Mouse (Mus musculus): ENCODE measurements at regions not wholly inside any gene's neighbourhood (a gene's known extent, or its start where the extent isn't known, plus 50 kb on each side); places are given as distances from the start of the nearest gene placed in this dataset.

DNA sequence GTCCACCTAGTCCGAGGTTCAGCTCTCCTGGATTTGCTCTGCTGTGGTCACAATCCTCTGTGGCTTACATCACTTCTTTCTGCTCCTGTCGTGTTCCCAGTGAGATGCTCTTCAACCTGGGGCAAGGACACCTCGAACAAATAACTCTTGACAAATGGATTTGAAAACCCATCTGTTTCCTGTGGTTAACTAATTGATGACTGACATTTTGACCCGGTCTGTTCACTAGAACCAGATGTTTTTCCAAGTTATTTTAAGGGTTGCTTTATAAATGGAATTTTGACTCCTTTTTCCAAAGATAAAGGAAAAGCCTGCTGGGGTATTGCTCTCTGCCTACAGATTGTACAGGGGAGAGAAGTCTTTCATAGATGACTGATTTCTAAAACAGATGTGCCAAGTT is 326.4 kb downstream of the Vps13c start:
- Histone ChIP-seq H3K36me3 (ENCODE audit: insufficient read depth, low read length) (no peaks in the 10 kb centered on the region), H3K27me3 (ENCODE audit: insufficient read depth, low read length) (no peaks in the 10 kb centered on the region), H3K27ac (no peak overlapping the region), H3K9me3 (replicated peaks; ENCODE audit: low read length) (no peaks in the 10 kb centered on the region), H3K4me2 (ENCODE audit: low read length) (no peak overlapping the region), H3K4me3 (replicated peaks; ENCODE audit: low read depth, low read length) (no peak overlapping the region), H3K4me1 (replicated peaks; ENCODE audit: insufficient read depth, low read length) (no peaks in the 10 kb centered on the region), H3K9ac (ENCODE audit: low read depth, low read length) (no peak overlapping the region)
- TF ChIP-seq CTCF (IDR thresholded peaks at IDR 0.05; ENCODE audit: low read depth), result no peak
- 33% methylated on average over 4 of the region's 4 CpGs for WGBS
- ATAC-seq (replicated peaks; ENCODE audit: low FRiP score, low read depth) (no peak), DNase-seq (ENCODE audit: low spot score) (no peak)

DNA sequence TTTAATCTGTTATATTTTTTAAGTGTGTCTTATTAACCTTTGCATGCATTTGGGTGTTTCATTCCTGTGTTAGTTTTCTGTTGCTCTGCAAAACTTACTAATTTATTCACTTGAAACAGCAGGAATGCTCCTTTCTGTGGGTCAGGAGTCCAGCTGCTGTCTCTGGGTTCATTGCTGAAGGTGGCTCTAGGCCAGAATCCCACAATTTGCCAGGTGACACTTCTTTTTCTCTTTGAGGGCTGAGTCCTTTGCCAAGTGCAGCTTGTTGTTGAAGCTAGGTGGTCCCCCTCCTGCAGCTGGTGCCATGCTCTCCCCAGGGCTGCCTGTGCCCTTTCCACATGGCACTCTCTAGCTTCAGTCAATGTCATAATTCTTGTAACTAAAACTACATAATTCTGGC is 348.7 kb downstream of the Vps13c start:
- Histone ChIP-seq H3K9ac (ENCODE audit: low read depth, low read length) (no peak overlapping the region), H3K9me3 (replicated peaks; ENCODE audit: low read length) (no peaks in the 10 kb centered on the region), H3K27ac (no peak overlapping the region), H3K36me3 (ENCODE audit: insufficient read depth, low read length) (no peaks in the 10 kb centered on the region), H3K4me1 (replicated peaks; ENCODE audit: insufficient read depth, low read length) (no peaks in the 10 kb centered on the region), H3K27me3 (ENCODE audit: insufficient read depth, low read length) (no peaks in the 10 kb centered on the region), H3K4me3 (replicated peaks; ENCODE audit: low read depth, low read length) (no peak overlapping the region), H3K4me2 (ENCODE audit: low read length) (no peak overlapping the region)
- DNase-seq (ENCODE audit: low spot score) (no peak), ATAC-seq (replicated peaks; ENCODE audit: low FRiP score, low read depth) (no peak)
- TF ChIP-seq CTCF (IDR thresholded peaks at IDR 0.05; ENCODE audit: low read depth), result no peak

DNA sequence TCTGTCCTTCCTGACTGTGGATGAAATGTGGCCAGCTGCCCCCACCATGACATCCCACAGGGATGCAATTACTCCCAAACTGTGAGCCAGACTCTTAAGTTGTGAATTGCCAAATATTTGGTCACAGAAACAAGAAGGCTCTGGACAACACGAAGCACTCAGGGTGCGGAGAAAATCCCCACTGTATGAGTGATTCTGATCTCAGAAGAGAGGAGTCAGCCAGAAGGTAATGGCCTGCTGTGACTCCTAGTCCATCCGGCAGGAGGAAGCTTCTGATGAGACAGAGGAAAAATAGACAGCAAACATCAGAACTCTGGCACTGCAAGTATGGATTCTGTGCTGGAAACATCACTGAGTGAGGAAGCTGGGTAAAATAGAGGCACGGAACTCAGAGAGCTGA is 359.6 kb downstream of the Vps13c start:
- H3K36me3 ChIP-seq (ENCODE audit: insufficient read depth, low read length), result no peaks in the 10 kb centered on the region
- no peak overlapping the region for H3K4me2 ChIP-seq (ENCODE audit: low read length)
- no peaks in the 10 kb centered on the region for H3K4me1 ChIP-seq (replicated peaks; ENCODE audit: insufficient read depth, low read length)
- ATAC-seq (replicated peaks; ENCODE audit: low FRiP score, low read depth) (no peak), DNase-seq (ENCODE audit: low spot score) (no peak)
- no peaks in the 10 kb centered on the region for H3K9me3 ChIP-seq (replicated peaks; ENCODE audit: low read length)
- no peak overlapping the region for H3K27ac ChIP-seq
- H3K4me3 ChIP-seq (replicated peaks; ENCODE audit: low read depth, low read length), result no peak overlapping the region
- TF ChIP-seq CTCF (IDR thresholded peaks at IDR 0.05; ENCODE audit: low read depth), result no peak
- H3K9ac ChIP-seq (ENCODE audit: low read depth, low read length), result no peak overlapping the region
- WGBS, result 81% methylated on average over 4 of the region's 4 CpGs
- H3K27me3 ChIP-seq (ENCODE audit: insufficient read depth, low read length), result no peaks in the 10 kb centered on the region

DNA sequence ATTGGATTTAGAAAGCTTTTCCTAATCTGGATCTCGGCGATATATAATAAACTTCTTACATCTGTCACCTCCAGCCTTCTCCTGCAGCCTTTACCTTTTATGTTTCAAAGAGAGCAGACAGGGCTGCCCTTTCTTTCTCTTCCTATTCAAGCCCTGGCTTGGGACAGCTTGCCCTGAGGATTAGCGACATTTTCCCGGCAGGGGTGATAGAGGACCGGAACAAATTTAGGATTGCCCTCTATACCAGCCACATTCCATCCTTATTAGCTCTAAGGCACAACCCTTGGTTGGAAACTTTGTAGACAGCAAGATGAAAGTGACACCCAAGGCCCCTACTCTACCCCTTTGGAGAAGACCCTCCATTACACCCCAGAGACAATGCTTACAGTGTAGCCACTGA is 360.8 kb downstream of the Vps13c start:
- 69% methylated on average over 5 of the region's 5 CpGs for WGBS
- H3K36me3 ChIP-seq (ENCODE audit: insufficient read depth, low read length), result no peaks in the 10 kb centered on the region
- H3K9me3 ChIP-seq (replicated peaks; ENCODE audit: low read length), result no peaks in the 10 kb centered on the region
- TF ChIP-seq CTCF (IDR thresholded peaks at IDR 0.05; ENCODE audit: low read depth), result no peak
- H3K27ac ChIP-seq, result no peak overlapping the region
- DNase-seq (ENCODE audit: low spot score), result no peak
- no peak for ATAC-seq (replicated peaks; ENCODE audit: low FRiP score, low read depth)
- no peaks in the 10 kb centered on the region for H3K4me1 ChIP-seq (replicated peaks; ENCODE audit: insufficient read depth, low read length)
- H3K27me3 ChIP-seq (ENCODE audit: insufficient read depth, low read length), result no peaks in the 10 kb centered on the region
- H3K4me3 ChIP-seq (replicated peaks; ENCODE audit: low read depth, low read length), result no peak overlapping the region
- H3K9ac ChIP-seq (ENCODE audit: low read depth, low read length), result no peak overlapping the region
- H3K4me2 ChIP-seq (ENCODE audit: low read length), result no peak overlapping the region

DNA sequence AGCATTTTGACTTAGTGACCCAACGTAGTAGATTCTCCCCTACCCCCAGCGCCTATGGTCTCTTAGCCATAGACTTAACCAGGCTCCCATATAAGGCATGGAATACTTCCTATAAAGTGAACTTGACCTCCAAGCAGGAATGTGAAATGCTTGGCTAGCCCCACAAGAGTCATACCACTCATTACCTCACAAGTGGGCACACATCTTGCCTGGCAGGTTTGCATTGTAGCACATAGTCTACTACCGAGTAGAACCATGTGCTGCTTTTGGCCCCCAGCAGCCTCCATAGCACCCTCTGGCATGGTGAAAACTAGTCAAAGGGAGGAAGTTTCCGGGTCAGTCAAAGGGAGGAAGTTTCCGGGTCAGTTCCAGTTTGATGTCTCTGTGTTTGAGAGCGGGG is 385.5 kb downstream of the Vps13c start:
- TF ChIP-seq CTCF (IDR thresholded peaks at IDR 0.05; ENCODE audit: low read depth), result no peak
- no peak overlapping the region for H3K4me3 ChIP-seq (replicated peaks; ENCODE audit: low read depth, low read length)
- DNase-seq (ENCODE audit: low spot score), result no peak
- H3K27me3 ChIP-seq (ENCODE audit: insufficient read depth, low read length), result no peaks in the 10 kb centered on the region
- no peak for ATAC-seq (replicated peaks; ENCODE audit: low FRiP score, low read depth)
- no peak overlapping the region for H3K9ac ChIP-seq (ENCODE audit: low read depth, low read length)
- H3K4me1 ChIP-seq (replicated peaks; ENCODE audit: insufficient read depth, low read length), result no peaks in the 10 kb centered on the region
- no peak overlapping the region for H3K4me2 ChIP-seq (ENCODE audit: low read length)
- no peak overlapping the region for H3K27ac ChIP-seq
- no peaks in the 10 kb centered on the region for H3K36me3 ChIP-seq (ENCODE audit: insufficient read depth, low read length)
- 78% methylated on average over 6 of the region's 6 CpGs for WGBS
- no peaks in the 10 kb centered on the region for H3K9me3 ChIP-seq (replicated peaks; ENCODE audit: low read length)

DNA sequence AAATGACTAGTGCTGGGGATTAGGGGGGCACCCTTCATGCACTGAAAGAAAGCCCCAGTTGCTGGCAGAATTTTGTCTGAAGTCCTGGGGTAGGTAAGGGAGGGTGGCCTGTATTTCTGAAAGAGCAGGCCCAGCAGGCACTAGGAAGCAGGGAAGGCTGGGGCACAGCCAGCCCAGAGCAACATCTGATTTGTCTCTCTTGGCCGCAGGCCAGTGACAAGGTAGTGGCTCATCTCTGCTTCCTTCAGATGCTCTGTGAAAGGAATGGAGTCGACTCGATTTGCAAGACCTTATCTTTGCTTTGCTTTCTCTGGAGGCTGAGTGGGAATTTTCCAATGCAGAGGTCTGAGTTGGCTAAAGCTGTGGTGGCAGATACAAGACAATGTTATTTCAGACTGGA is 390.9 kb downstream of the Vps13c start:
- no peak overlapping the region for H3K4me3 ChIP-seq (replicated peaks; ENCODE audit: low read depth, low read length)
- 82% methylated on average over 3 of the region's 3 CpGs for WGBS
- DNase-seq (ENCODE audit: low spot score) (no peak), ATAC-seq (replicated peaks; ENCODE audit: low FRiP score, low read depth) (no peak)
- no peaks in the 10 kb centered on the region for H3K4me1 ChIP-seq (replicated peaks; ENCODE audit: insufficient read depth, low read length)
- H3K4me2 ChIP-seq (ENCODE audit: low read length), result no peak overlapping the region
- H3K36me3 ChIP-seq (ENCODE audit: insufficient read depth, low read length), result no peaks in the 10 kb centered on the region
- H3K27me3 ChIP-seq (ENCODE audit: insufficient read depth, low read length), result no peaks in the 10 kb centered on the region
- no peaks in the 10 kb centered on the region for H3K9me3 ChIP-seq (replicated peaks; ENCODE audit: low read length)
- TF ChIP-seq CTCF (IDR thresholded peaks at IDR 0.05; ENCODE audit: low read depth), result no peak
- H3K9ac ChIP-seq (ENCODE audit: low read depth, low read length), result no peak overlapping the region
- no peak overlapping the region for H3K27ac ChIP-seq

DNA sequence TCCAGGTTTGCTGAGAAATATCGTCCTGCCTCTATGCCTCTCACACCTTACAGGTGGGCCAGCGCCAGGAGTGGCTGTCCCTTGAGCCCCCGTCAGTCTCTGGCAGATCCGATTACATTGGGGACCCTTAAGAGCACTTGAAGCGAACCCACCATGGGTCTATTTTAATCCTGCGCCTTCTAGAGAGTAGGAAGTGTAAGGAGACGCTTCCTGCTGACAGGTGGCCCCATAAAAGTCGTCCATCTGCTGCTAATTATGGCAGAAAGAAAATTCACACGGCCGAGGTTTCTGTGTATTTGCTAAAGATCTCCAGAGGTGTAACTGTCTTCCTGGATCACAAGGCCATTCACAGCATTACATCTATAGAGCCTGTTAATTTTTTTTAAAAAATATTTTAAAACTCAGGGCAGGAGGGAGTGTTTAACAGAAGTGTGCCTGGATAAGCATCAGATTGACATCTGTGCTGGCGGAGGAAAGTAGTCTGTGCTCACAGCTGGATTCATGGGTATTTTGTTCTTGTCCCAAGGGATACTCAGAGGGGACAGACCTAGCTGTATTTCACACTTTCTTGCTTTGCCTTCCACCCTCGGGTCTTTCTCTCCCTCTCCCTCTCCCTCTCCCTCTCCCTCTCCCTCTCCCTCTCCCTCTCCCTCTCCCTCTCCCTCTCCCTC is 394.9 kb downstream of the Vps13c start:
- Histone ChIP-seq H3K4me2 (ENCODE audit: low read length) (no peak overlapping the region), H3K4me3 (replicated peaks; ENCODE audit: low read depth, low read length) (no peak overlapping the region), H3K27ac (no peak overlapping the region), H3K9me3 (replicated peaks; ENCODE audit: low read length) (no peaks in the 10 kb centered on the region), H3K36me3 (ENCODE audit: insufficient read depth, low read length) (no peaks in the 10 kb centered on the region), H3K27me3 (ENCODE audit: insufficient read depth, low read length) (no peaks in the 10 kb centered on the region), H3K4me1 (replicated peaks; ENCODE audit: insufficient read depth, low read length) (no peaks in the 10 kb centered on the region), H3K9ac (ENCODE audit: low read depth, low read length) (no peak overlapping the region)
- 14% methylated on average over 12 of the region's 12 CpGs for WGBS
- no peak for ATAC-seq (replicated peaks; ENCODE audit: low FRiP score, low read depth)
- TF ChIP-seq CTCF (IDR thresholded peaks at IDR 0.05; ENCODE audit: low read depth), result no peak
- no peak for DNase-seq (ENCODE audit: low spot score)
